15 mouse cellular contexts compared by ENCODE assay signal in genomic region chr8:101154923-101155322, GRCm38 (mm10).
DNase-seq lines count a peak whose midpoint lies in the region; ATAC-seq and TF ChIP-seq lines count a peak whose summit lies in the region.
"Had no signal": no experiment of that assay in that cellular context is flagged by ENCODE, and none has a peak within 500 bp of the region (broad histone marks: within the 10 kb centered on the region; RNA-seq: fewer than 3 reads in every experiment).

No protein-coding gene starts in this region.

- no peak overlapping the region for H3K4me3 ChIP-seq in G1E (ENCODE audit: low read depth, low read length)
- H3K4me3 ChIP-seq: embryonic facial prominence, embryonic 13.5 days; limb, embryonic 15.5 days had no signal

- DNase-seq in left cerebral cortex, postnatal 4 days, result peak; percentile 1
- no peak for DNase-seq in left cerebral cortex, postnatal 25 days (ENCODE audit: low spot score in 2 of 2)
- DNase-seq in G1E (ENCODE audit: low spot score), result no peak
- DNase-seq in brain, embryonic 14.5 days (ENCODE audit: low read depth), result peak; percentile 62
- DNase-seq in mesoderm, embryonic 11.5 days (ENCODE audit: low read depth, low spot score), result peak; percentile 13
- no peak for DNase-seq in kidney, postnatal 36 days
- DNase-seq: adrenal gland, postnatal 25 days; cerebellum, adult 18-20 months; heart, postnatal 36 days; kidney, adult 9 months; layer of hippocampus, postnatal 36 days had no signal

- intact Hi-C loops in left cerebral cortex, postnatal 4 days (cut with DNase I), result no loop called here
- intact Hi-C loops in left cerebral cortex, postnatal 25 days (cut with DNase I), result no loop called here

- no peak for TF ChIP-seq POLR2A in brain, embryonic 14.5 days (IDR thresholded peaks at IDR 0.05; ENCODE audit: borderline replicate concordance, extremely low read depth, insufficient read depth, insufficient read length, poor library complexity, severe bottlenecking)

- H3K27me3 ChIP-seq in G1E (ENCODE audit: insufficient read depth, low read length), result no peaks in the 10 kb centered on the region
- H3K27me3 ChIP-seq: embryonic facial prominence, embryonic 13.5 days; limb, embryonic 15.5 days had no signal

- ATAC-seq in G1E (ENCODE audit: extremely low read depth, insufficient number of reproducible peaks, low FRiP score, poor library complexity, severe bottlenecking), result peak; percentile 4; the same call in 1 of the 2 replicates
- ATAC-seq in erythroid progenitor cell, adult 5-6 weeks (replicated peaks; ENCODE audit: low FRiP score, poor library complexity, severe bottlenecking), result no peak
- ATAC-seq: lung, postnatal 0 days had no signal

- no peaks in the 10 kb centered on the region for H3K9me3 ChIP-seq in G1E (replicated peaks)
- H3K9me3 ChIP-seq: embryonic facial prominence, embryonic 13.5 days; limb, embryonic 15.5 days had no signal

- no peaks in the 10 kb centered on the region for H3K36me3 ChIP-seq in G1E (replicated peaks)
- H3K36me3 ChIP-seq: embryonic facial prominence, embryonic 13.5 days; limb, embryonic 15.5 days had no signal

- TF ChIP-seq CTCF in G1E (IDR thresholded peaks at IDR 0.05; ENCODE audit: low read depth, low read length), result no peak
- TF ChIP-seq CTCF in brain, embryonic 14.5 days (IDR thresholded peaks at IDR 0.05; ENCODE audit: borderline replicate concordance, extremely low read depth, insufficient read depth, insufficient read length), result peak; percentile 51; the same call in 1 of the 2 replicates

- H3K4me1 ChIP-seq in G1E (ENCODE audit: insufficient read depth, low read depth, low read length), result no peaks in the 10 kb centered on the region
- H3K4me1 ChIP-seq: embryonic facial prominence, embryonic 13.5 days; limb, embryonic 15.5 days had no signal

Comparison
In these comparisons a context has a peak if more than half of its experiments do, and no peak if none do; other contexts are left out.
1. DNase-seq: peak in left cerebral cortex, postnatal 4 days (single experiment), brain, embryonic 14.5 days (single experiment) and mesoderm, embryonic 11.5 days (single experiment); none in left cerebral cortex, postnatal 25 days (0 of 2), G1E (single experiment) and kidney, postnatal 36 days (0 of 2).